Mouse (Mus musculus) lung, adult 18-20 months (tissue): ENCODE results near the gene Rab44.

ENCODE experiments used
- DNase-seq, 2 experiments: peaks; one replicate each; pipeline ENCODE4 v3.0.0; 2022; ENCODE audit warnings: mixed read lengths in 2 of 2

Rab44 gene

DNA sequence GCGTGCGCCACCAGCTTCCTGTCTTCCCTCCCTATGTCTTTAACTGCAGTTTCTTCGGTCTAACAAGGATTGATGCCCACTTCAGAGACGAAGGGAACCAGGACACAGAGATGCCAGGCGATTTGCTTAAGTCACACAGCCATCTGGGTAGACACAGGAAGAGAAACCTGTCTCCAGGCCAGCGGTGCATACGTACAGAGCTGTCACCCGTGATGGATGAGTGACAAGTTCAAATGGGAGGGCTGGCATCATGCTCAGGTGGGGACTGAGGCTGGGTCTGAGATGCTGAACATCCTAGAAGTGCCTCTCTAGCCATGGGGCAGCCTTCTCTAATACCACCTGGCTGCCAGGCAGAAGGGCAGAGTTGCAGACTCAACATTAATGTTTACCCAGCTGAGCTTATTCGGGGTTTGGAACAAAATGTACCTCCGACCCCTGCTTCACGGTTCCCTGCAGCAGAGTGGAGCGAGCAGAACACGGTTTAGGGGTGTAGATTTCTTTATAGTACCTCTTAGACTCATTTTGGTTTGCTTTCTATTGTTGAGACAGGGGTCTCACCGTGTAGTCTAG is 56.6 kb downstream of the Rab44 start:
- no peak for DNase-seq

GRCm38 (mm10) chr17:29171001-29171772 is 57.2 kb downstream of the Rab44 start:
- peak; percentile 82 to 85 for DNase-seq

DNA sequence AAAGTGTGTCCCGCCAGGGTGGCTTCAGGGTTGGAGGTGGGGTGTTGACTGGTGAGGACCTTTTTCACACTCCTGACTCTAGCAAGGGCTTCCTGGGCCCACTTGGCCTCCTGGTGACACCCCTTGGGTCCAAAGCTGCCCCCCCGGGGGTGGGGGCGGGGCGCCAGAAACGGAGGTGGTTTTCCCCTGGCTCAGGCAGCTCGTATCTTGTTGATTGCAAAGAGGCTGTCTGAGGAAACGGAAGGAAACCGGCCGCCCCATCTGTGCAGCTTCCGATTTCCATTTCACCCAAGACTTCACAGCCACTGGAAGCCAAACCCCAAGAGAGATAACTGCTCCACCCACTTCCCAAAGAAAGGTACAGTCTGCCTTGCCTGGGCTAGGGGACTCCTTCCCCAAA is 58.1 kb downstream of the Rab44 start:
- peak; percentile 45 to 50 for DNase-seq

GRCm38 (mm10) chr17:29173165-29173564 is 59.2 kb downstream of the Rab44 start:
- no peak for DNase-seq

GRCm38 (mm10) chr17:29175693-29176092 is 61.7 kb downstream of the Rab44 start:
- no peak for DNase-seq

- DNase-seq = peak; percentile 62 to 67
Measured at GRCm38 (mm10) chr17:29176391-29177267, 62.7 kb downstream of the Rab44 start.

- no peak for DNase-seq
Measured at GRCm38 (mm10) chr17:29178503-29179059, 64.6 kb downstream of the Rab44 start.

- no peak for DNase-seq
Measured at GRCm38 (mm10) chr17:29179917-29180316, 66.0 kb downstream of the Rab44 start.

DNA sequence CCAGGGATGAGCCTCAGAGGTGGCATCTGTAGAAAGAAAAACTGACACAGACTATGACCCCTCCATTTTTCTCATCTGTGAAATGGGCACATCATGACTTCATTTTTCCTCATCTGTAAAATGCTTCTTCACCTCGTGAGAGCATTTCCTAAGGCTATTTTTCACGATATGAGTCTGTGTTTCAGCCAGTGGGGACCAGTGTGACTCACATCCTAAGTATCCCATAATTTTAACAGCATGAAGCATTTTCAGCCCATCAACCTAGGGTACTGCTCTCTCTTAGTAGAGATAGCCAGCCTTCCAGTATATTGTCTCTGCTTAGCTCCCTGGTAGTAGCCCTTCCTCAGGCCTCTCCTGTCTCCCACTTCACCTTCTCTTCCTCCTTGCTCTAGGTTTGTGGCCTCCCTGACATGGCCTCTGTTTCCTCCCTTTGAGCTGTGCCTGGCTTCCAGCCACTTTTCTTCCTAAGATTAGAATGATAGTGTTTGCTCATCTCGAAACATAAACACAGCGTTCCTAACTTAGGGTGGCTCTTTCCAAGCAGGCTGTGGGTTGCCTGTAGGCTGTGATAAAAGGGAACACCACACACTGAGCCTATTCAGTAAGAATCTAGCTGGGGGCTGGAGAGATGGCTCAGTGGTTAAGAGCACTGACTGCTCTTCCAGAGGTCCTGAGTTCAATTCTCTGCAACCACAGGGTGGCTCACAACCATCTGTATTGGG is 66.6 kb downstream of the Rab44 start:
- peak in 1 of 2 experiments; percentile 52 for DNase-seq

GRCm38 (mm10) chr17:29181751-29182150 is 67.8 kb downstream of the Rab44 start:
- no peak for DNase-seq

DNA sequence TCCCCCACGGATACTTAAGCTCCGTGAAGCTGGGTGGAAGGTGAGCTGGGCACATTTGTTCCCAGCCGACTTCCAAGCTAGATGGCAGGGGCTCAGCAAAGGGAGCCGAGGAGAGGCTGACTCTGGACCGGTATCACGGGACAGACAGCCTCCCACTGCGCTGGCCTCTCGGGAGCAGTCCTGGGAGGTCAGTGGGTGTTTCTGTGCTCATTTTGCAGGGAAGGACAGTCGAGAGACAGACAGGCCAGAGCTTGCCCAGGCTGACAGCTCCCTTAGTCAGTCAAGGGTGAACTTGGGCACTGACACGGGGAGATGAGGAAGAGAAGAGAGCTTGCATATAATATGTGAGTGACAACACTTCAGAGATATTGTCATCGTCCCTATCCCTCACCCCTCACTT is 69.2 kb downstream of the Rab44 start:
- no peak for DNase-seq

GRCm38 (mm10) chr17:29185376-29186046 is 71.6 kb downstream of the Rab44 start:
- DNase-seq = no peak

DNA sequence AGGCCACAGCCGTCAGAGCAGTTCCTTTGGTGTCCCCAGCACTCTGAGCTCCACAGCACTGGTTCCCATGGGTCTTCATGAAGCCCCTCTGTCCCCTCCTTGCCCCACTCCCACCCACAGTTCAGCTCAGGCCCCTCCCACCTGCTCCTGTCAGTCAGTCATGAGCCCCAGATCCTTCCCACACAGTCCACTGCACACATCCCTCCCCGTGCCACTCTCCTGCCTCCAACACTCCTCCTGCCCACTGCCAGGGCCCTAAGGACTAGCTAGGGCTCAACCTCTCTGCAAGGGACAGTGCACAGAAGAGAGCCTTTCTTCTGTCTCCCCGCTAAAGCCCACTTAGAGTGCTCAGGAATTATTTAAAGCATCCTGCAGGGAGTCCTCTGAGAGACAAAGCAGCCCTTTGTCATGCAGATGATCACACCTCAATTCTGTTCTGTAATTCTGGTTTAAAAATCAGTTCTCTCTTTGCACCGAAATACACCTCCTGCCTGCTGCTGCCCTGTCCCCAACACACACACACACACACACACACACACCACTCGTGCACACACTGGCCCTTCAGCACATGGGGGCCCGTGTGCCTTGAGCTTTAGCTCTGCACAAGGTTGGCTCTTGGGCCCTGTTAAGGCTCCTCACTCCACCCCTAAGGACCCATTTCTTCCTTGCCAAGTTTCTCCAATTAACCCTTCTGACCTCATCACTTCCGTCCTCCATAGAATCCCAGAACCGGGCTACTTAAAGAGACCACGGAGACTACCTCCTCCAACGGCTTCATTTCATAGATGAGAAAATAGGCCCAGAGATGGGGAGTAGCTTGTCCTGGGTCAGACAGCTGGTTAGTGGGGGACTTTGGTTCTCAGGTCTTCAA is 73.3 kb downstream of the Rab44 start:
- no peak for DNase-seq

DNA sequence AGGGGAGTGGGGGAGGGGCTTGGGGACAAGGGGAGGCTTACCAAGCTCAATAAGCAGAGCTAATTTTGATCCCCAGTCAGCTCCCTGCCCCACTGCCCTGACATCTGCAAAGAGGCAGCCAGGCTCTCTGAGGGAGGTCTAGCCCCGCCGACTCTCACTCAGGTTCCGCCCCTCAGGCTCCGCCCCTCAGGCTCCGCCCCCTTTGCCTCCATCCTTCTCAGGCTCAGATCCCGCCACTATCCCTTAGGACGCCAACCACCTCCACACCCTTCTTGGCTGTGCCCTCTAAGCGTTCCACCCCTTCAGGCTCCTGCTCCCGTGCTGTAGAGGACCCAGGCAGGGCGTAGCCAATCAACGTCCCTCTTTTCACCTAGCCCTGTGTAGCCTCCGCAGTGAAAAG is 75.0 kb downstream of the Rab44 start:
- no peak for DNase-seq

DNA sequence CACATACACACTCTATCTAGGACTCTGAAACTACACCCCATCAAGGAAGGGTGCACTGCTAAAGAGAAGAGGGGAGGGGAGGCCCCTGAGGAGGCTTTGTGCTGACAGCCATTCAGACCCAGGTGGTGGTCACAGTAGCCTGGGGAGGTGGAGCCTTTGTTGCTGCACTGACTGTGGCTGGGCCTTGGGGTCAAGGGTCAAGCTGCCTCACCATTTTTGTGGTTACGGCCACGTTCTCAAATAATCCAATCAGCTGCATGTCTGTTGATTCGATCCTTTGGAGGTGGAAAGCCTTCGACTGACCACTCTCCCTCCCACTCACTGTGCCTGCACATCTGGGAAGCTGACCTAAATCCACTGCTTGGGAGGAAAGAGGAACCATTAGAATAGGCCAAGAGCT is 81.6 kb downstream of the Rab44 start:
- no peak for DNase-seq
